Mouse (Mus musculus) Patski (cell line): ENCODE data around the gene Noto. TPM values are rescaled to one million over a fixed set of nuclear protein-coding genes. Genes with fewer than 3 reads are reported as not detected.
A peak's percentile ranks its signal among the peaks of the same experiment; 100 is the strongest.

Source experiments
- ATAC-seq: fragments of 100-300 bp; one replicate; pipeline ENCODE4 v1.8.0; 2021
- CTCF ChIA-PET: fragments of 350-600 bp; sonication (Branson Sonifier 250); formaldehyde crosslinking; loops from one replicate; lab custom pipeline; 2022; ENCODE audit warnings: inconsistent platforms; lab: Charles Lee
- POLR2A ChIA-PET: fragments of 350-600 bp; sonication (Branson Sonifier 250); formaldehyde crosslinking; loops from one replicate; lab custom pipeline; 2022; ENCODE audit warnings: antibody characterized with exemption, inconsistent platforms; lab: Charles Lee
- DNase-seq: peaks from one replicate; pipeline ENCODE4 v3.0.0-alpha.2; 2011; ENCODE audit warnings: low read depth, low spot score
- H3K27me3 ChIP-seq: fragments of 371-371 bp; one replicate; pipeline ENCODE4 v1.5.1; 2021
- CTCF ChIP-seq: fragments of 100-300 bp; IDR thresholded peaks from one replicate; pipeline ENCODE4 v1.5.1; 2021
- in situ Hi-C: fragments of 300-500 bp; cut with MboI; formaldehyde crosslinking; loops from 3 replicates; pipeline ENCODE4 v1.11.1; 2018; ENCODE audit warnings: low pct_unique_long_range_greater_than_20kb, mixed read lengths
- polyA plus RNA-seq: library from polyadenylated mRNA; unstranded; gene quantifications from one replicate; pipeline ENCODE4 v1.2.3, GENCODE M21; 2021

Gene Noto
- polyA plus RNA-seq, 1 experiment from 2014 or later: not detected

- DNase-seq: no peak
- no peaks in the 10 kb centered on the region for H3K27me3 ChIP-seq
- in situ Hi-C loops: no loop called here
- TF ChIP-seq CTCF: no peak
- CTCF ChIA-PET: interaction anchor here (14.7 kb wide), 1 partner anchor 37 kb away, joined by 106 read pairs; no protein-coding TSS in a partner anchor
- POLR2A ChIA-PET: interaction anchor here (0.6 to 0.9 kb wide), 3 partner anchors 9 to 37 kb away, joined by 3 to 4 read pairs (median 3); partner anchors contain the start of gene Rab11fip5
- peak; percentile 70 for ATAC-seq
These were observed 40.9 kb upstream of the Noto start for GRCm38 (mm10) chr6:85382791-85383190.

DNA sequence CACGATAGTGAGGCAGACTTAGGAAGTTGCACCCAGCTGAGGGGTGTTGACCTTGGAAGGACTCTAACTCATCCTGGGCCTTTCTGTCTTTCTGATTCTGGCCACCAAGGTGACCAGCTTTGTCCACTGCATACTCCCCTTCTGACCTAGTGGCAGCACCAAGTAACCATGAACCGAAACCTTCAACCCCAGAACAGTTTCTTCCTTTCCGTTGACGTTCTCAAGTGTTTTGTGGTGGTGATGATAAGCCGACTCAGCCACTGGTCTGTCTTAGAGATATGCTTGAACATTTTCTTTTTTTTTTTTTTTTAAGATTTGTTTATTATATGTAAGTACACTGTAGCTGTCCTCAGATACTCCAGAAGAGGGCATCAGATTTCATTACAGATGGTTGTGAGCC, 35.1 kb upstream of the Noto start:
- in situ Hi-C loops: loop anchor here (5.0 kb wide), 1 partner anchor 41 kb away; no protein-coding TSS in a partner anchor
- DNase-seq: no peak
- TF ChIP-seq CTCF: no peak
- no peaks in the 10 kb centered on the region for H3K27me3 ChIP-seq
- ChIA-PET CTCF (interaction anchor here (0.8 to 5.7 kb wide), 4 partner anchors 8 to 228 kb away, joined by 3 to 52 read pairs (median 4); no protein-coding TSS in a partner anchor), POLR2A (interaction anchor here (1.2 kb wide), 1 partner anchor 49 kb away, joined by 3 read pairs; no protein-coding TSS in a partner anchor)
- no peak for ATAC-seq

DNA sequence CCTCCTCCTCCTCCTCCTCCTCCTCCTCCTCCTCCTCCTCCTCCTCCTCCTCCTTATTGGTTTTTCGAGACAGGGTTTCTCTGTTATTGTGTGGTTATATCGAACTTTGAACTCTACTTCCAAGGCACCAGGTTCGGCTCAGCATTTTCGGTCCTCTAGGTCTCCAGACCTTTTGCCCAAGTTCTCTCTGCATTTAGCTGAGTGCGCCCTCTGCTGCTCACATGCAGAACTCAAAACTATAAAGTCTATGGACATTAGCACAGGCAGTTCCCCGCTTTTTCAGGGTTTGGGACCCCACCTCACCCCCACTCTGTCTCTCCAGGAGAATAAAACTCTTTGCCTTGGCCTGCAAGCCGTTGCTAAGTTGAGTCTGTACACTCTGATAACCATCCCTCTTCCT, 31.9 kb upstream of the Noto start:
- ATAC-seq: no peak

DNA sequence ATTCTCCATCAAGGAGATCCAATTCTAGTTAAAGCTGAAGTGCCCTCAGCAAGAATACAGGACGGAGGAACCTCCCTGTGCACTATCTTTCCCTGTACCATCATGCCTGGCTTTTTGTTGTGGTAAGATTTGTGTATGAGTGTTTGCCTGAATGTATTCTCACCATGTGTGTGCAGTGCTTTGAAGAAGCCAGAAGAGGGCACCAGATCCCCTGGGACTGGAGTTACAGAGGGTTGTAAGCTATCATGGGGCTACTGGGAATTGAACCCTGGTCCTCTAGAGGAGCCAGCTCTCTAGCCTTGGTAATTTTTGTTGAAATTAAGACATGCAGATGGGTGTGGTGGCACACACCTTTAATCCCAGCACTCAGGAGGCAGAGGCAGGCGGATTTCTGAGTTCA, 28.3 kb upstream of the Noto start:
- no peaks in the 10 kb centered on the region for H3K27me3 ChIP-seq
- CTCF ChIA-PET: interaction anchor here (1.7 to 2.7 kb wide), 4 partner anchors 15 to 132 kb away, joined by 4 to 9 read pairs (median 8); no protein-coding TSS in a partner anchor
- ATAC-seq (no peak), DNase-seq (no peak)
- in situ Hi-C loops: loop anchor here (5.0 kb wide), 1 partner anchor 133 kb away; no protein-coding TSS in a partner anchor
- TF ChIP-seq CTCF: peak; percentile 38
- POLR2A ChIA-PET: no interaction called here

More for the DNA sequence above, 31.9 kb upstream of the Noto start:
- H3K27me3 ChIP-seq: no peaks in the 10 kb centered on the region
- peak; percentile 89 for TF ChIP-seq CTCF
- ChIA-PET CTCF (interaction anchor here (1.1 to 5.7 kb wide), 3 partner anchors 45 to 232 kb away, joined by 3 to 52 read pairs (median 5); no protein-coding TSS in a partner anchor), POLR2A (interaction anchor here (0.6 to 1.0 kb wide), 2 partner anchors 48 to 100 kb away, joined by 3 to 4 read pairs; no protein-coding TSS in a partner anchor)
- in situ Hi-C loops: no loop called here
- no peak for DNase-seq

- H3K27me3 ChIP-seq: no peaks in the 10 kb centered on the region
- TF ChIP-seq CTCF: peak; percentile 80
- in situ Hi-C loops: loop anchor here (5.0 kb wide), 1 partner anchor 135 kb away; no protein-coding TSS in a partner anchor
- ChIA-PET POLR2A (interaction anchor here (0.6 kb wide), 1 partner anchor 139 kb away, joined by 4 read pairs; no protein-coding TSS in a partner anchor), CTCF (interaction anchor here (1.0 to 2.7 kb wide), 10 partner anchors 8 to 243 kb away, joined by 3 to 9 read pairs (median 5); no protein-coding TSS in a partner anchor)
- no peak for DNase-seq
- ATAC-seq: no peak
These were observed 26.5 kb upstream of the Noto start for GRCm38 (mm10) chr6:85397165-85397564.

DNA sequence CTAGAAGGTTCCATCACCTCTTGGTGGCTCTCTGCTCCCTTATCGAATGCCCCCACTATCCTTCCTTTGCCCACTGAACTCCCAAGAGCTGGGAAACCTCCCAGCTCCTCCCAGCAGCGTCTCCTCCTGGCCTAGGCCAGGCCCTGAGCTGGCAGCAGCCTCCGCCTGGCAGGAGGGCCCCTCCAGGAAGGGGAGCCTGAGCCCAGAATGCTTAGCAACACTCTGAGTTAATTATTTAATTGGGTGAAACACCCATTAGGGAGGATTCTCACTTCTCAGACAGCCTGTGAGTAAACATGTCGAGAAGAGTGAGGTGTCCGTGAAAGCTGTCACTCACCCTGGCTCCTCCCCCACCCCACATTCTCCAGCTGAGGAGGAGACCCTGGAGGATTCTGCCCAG, 24.0 kb upstream of the Noto start:
- ChIA-PET CTCF (interaction anchor here (0.9 to 3.5 kb wide), 8 partner anchors 9 to 246 kb away, joined by 3 to 18 read pairs (median 4); no protein-coding TSS in a partner anchor), POLR2A (interaction anchor here (0.9 kb wide), 1 partner anchor 60 kb away, joined by 6 read pairs; no protein-coding TSS in a partner anchor)
- DNase-seq (no peak), ATAC-seq (peak; percentile 35)
- in situ Hi-C loops: loop anchor here (5.0 to 25.0 kb wide), 2 partner anchors 137 to 362 kb away; no protein-coding TSS in a partner anchor
- TF ChIP-seq CTCF: no peak
- no peaks in the 10 kb centered on the region for H3K27me3 ChIP-seq

- H3K27me3 ChIP-seq: no peaks in the 10 kb centered on the region
- ChIA-PET CTCF (interaction anchor here (1.0 to 1.1 kb wide), 2 partner anchors 8 to 54 kb away, joined by 3 to 5 read pairs; no protein-coding TSS in a partner anchor), POLR2A (no interaction called here)
- no peak for DNase-seq
- in situ Hi-C loops: loop anchor here (25.0 kb wide), 1 partner anchor 365 kb away; no protein-coding TSS in a partner anchor
- ATAC-seq: no peak
- TF ChIP-seq CTCF: no peak
These were observed 21.1 kb upstream of the Noto start for GRCm38 (mm10) chr6:85402613-85403012.

GRCm38 (mm10) chr6:85403039-85403438, 20.6 kb upstream of the Noto start:
- no peak for TF ChIP-seq CTCF
- in situ Hi-C loops: loop anchor here (25.0 kb wide), 1 partner anchor 366 kb away; no protein-coding TSS in a partner anchor
- POLR2A ChIA-PET: no interaction called here
- ATAC-seq (no peak), DNase-seq (no peak)
- CTCF ChIA-PET: interaction anchor here (1.1 kb wide), 1 partner anchor 8 kb away, joined by 5 read pairs; no protein-coding TSS in a partner anchor
- H3K27me3 ChIP-seq: no peaks in the 10 kb centered on the region

GRCm38 (mm10) chr6:85409003-85409402, 14.7 kb upstream of the Noto start:
- DNase-seq: no peak
- in situ Hi-C loops: loop anchor here (25.0 kb wide), 1 partner anchor 372 kb away; no protein-coding TSS in a partner anchor
- ChIA-PET POLR2A (no interaction called here), CTCF (interaction anchor here (2.5 to 2.6 kb wide), 3 partner anchors 9 to 253 kb away, joined by 16 to 21 read pairs (median 18); no protein-coding TSS in a partner anchor)
- peaks cover 10% of the 10 kb centered on the region for H3K27me3 ChIP-seq
- ATAC-seq: no peak
- TF ChIP-seq CTCF: no peak

DNA sequence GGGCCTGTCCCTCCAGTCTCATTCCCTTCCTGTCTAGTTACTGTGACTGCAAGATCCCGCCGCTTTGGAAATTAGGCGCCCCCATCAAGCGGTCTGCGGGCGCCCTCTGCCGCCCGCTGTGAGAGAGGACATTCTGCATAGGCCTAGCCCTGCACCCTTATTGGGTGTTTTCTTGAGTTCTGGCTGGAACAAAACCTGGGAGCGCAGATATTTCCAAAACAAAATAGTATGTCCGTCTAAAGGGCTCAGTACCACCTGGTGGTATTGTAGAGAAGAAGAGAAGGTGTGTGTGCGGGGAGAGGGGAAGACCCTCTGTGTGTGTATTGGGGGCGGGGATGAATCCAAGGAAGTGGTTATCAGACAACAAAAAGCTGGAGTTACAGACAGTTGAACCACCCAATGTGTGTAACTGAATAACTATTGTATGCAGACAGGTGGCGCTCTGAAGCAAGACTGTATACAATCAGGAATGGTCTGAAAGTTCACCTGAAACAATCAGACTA, 12.9 kb upstream of the Noto start:
- ChIA-PET POLR2A (no interaction called here), CTCF (interaction anchor here (0.6 to 2.6 kb wide), 10 partner anchors 8 to 255 kb away, joined by 3 to 21 read pairs (median 4); no protein-coding TSS in a partner anchor)
- DNase-seq (no peak), ATAC-seq (peak; percentile 81)
- H3K27me3 ChIP-seq: peaks cover 10% of the 10 kb centered on the region
- in situ Hi-C loops: loop anchor here (5.0 to 25.0 kb wide), 3 partner anchors 166 to 374 kb away; no protein-coding TSS in a partner anchor
- TF ChIP-seq CTCF: peak; percentile 98
